Mouse (Mus musculus) cerebellum, adult 2 months (tissue): ENCODE measurements around the gene Ash1l. TPM values are rescaled to one million over a fixed set of nuclear protein-coding genes. Genes with fewer than 3 reads are reported as not detected.

ENCODE experiments used
- DNase-seq, 2 experiments: peaks; one replicate each; pipeline ENCODE4 v3.0.0; 2021
- H3K27ac ChIP-seq: fragments of 200-500 bp; 2 replicates; pipeline ENCODE4 v1.5.1; 2012; ENCODE audit warnings: low read length, control low read depth, inconsistent platforms; ENCODE audit not compliant: insufficient read depth
- H3K27me3 ChIP-seq: fragments of 200-500 bp; 2 replicates; pipeline ENCODE4 v1.6.1; 2012; ENCODE audit warnings: inconsistent platforms, mild to moderate bottlenecking, low read length, moderate library complexity; ENCODE audit not compliant: control insufficient read depth, insufficient read depth
- H3K4me1 ChIP-seq: fragments of 200-500 bp; 2 replicates; pipeline ENCODE4 v1.6.1; 2011; ENCODE audit warnings: low read length; ENCODE audit not compliant: control insufficient read depth, insufficient read depth
- H3K4me3 ChIP-seq: fragments of 200-500 bp; replicated peaks from 2 replicates; pipeline ENCODE3; 2011; ENCODE audit warnings: mild to moderate bottlenecking, low read depth, low read length, control low read depth; ENCODE audit not compliant: insufficient read depth
- CTCF ChIP-seq: fragments of 200-500 bp; IDR thresholded peaks from 2 replicates; pipeline ENCODE4 v1.5.1; 2011; ENCODE audit warnings: low read depth, mild to moderate bottlenecking, control low read depth, low read length, moderate library complexity, borderline replicate concordance; ENCODE audit not compliant: insufficient read depth
- POLR2A ChIP-seq: fragments of 200-500 bp; IDR thresholded peaks from 2 replicates; pipeline ENCODE4 v1.6.1; 2011; ENCODE audit warnings: low read length, control low read depth, borderline replicate concordance; ENCODE audit not compliant: insufficient read depth
- WGBS: fragments of 180-500 bp; shearing (Covaris S2); methylation state at CpG from one replicate; pipeline ENCODE4 v1.1.7; 2018; 5-methylcytosine and 5-hydroxymethylcytosine counted together
- polyA plus RNA-seq: library from polyadenylated mRNA; depleted of rRNA; stranded (reverse); fragments of >200 nt; gene quantifications from 2 replicates; pipeline ENCODE4 v1.2.3, GENCODE M21; 2012

Ash1l gene
- polyA plus RNA-seq, 1 experiment: 32.2 TPM

DNA sequence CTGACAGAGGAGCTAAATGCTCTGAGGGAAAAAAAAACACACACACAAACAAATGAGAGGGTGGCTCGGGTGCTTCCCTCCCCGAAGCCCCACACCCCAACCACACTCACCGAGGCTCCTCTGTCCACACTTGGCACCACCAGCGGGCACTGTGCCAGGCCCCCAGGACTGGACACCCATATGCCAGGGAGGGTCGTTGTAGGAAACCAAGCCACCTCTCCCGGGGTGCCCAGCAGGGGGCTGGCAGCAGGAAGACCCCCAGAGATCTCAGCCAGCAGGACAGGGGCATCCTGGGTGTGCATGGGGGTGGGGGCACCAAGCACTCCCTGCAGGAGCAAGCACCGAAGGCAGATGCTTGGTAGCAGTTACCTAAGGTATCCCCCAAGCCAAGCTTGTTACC, 150.4 kb downstream of the Ash1l start, which contains the start of gene Gm43738:
Gene Gm43738 (minus strand): TSS at position 289 of the 400 bp plus-strand sequence.
- peak; percentile 38 to 45 for DNase-seq
- WGBS: 14% methylated on average over 7 of the region's 7 CpGs
- no peaks in the 10 kb centered on the region for H3K27me3 ChIP-seq
- H3K27ac ChIP-seq: no peak within 1 kb of the TSS
- TF ChIP-seq POLR2A (no peak), CTCF (no peak)
- no peaks in the 10 kb centered on the region for H3K4me1 ChIP-seq
- peak within 1 kb of the TSS; percentile 98 for H3K4me3 ChIP-seq

GRCm38 (mm10) chr3:89101459-89101811, 151.0 kb downstream of the Ash1l start:
- WGBS: under 1% methylated on average over 19 of the region's 19 CpGs
- no peak overlapping the region for H3K27ac ChIP-seq
- DNase-seq: no peak
- H3K4me1 ChIP-seq: no peaks in the 10 kb centered on the region
- H3K27me3 ChIP-seq: no peaks in the 10 kb centered on the region
- H3K4me3 ChIP-seq: peak overlapping the region; percentile 98
- TF ChIP-seq POLR2A: no peak
- no peak for TF ChIP-seq CTCF

- Histone ChIP-seq H3K27me3 (no peaks in the 10 kb centered on the region), H3K4me3 (peak within 1 kb of the TSS; percentile 98), H3K4me1 (no peaks in the 10 kb centered on the region), H3K27ac (no peak within 1 kb of the TSS)
- TF ChIP-seq POLR2A (peak; percentile 44; the same call in 1 of the 2 replicates), CTCF (no peak)
- DNase-seq: peak; percentile 94 to 99
- WGBS: under 1% methylated on average over 26 of the region's 26 CpGs
Measured at GRCm38 (mm10) chr3:89101812-89102494, 151.5 kb downstream of the Ash1l start, which contains the start of gene Fdps. Fdps (minus strand) TSS chr3:89101959.

DNA sequence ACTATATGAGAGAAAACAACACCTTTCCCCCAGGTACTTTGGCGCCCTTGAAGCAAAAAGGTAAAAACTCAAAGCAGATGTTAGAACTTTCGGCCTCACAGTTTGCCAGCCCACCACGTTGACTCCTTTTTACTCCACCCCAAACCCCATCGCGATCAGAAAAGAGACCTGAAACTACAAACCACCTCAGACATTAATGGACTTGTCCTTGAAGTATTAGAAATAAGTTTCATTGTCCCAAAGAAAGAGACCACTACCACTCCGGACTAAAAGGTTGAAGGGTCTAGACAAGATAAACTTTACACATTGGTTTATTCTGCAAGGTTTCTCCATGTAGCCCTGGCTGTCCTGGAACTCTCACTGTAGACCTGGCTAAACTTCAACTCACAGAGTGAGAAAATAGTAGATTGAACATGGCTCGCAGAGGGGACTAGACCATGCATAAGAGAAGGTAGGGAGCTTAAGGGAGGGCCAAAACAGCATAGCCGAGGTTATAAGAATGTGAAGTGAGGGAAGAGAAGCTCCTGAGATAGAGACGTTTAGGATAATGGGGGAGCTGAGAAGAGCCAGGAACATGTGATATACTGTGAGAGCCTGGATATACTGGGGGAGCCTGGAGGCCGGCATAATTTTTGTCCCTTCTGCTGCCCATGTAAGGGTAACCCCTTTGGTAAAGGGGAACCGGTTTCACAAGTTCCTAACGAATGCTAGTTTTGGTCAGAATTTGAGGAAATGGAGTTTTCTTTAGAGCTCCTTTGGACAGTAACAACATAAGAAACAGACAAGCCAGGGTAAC, 152.3 kb downstream of the Ash1l start:
- TF ChIP-seq POLR2A (no peak), CTCF (no peak)
- DNase-seq: no peak
- H3K4me3 ChIP-seq: no peak overlapping the region

DNA sequence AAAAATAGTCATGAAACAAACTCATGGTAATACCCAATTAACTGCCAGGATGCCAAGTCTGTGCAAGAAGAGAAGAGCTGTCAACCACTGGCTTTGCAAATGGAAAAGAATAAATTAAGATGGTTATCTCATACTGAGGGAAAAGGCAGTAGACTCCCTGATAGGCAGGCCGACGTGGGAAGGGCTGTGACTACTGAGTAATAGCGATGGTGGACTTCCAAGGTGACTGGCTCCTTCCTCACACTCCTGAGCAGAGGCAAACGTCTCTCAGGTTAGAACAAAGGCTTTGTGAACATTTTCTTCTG, 152.8 kb downstream of the Ash1l start:
- DNase-seq: no peak
- WGBS: 70% methylated on average over 4 of the region's 4 CpGs
- Histone ChIP-seq H3K27me3 (no peaks in the 10 kb centered on the region), H3K4me3 (no peak overlapping the region), H3K4me1 (no peaks in the 10 kb centered on the region), H3K27ac (no peak overlapping the region)
- TF ChIP-seq POLR2A: no peak
- no peak for TF ChIP-seq CTCF

More for the DNA sequence above, 152.3 kb downstream of the Ash1l start:
- WGBS: 65% methylated on average over 12 of the region's 12 CpGs
- Histone ChIP-seq H3K27ac (no peak overlapping the region), H3K4me1 (no peaks in the 10 kb centered on the region), H3K27me3 (no peaks in the 10 kb centered on the region)

GRCm38 (mm10) chr3:89106881-89107280, 156.5 kb downstream of the Ash1l start:
- no peaks in the 10 kb centered on the region; the same call in 1 of the 2 replicates for H3K27me3 ChIP-seq
- H3K27ac ChIP-seq: no peak overlapping the region
- H3K4me1 ChIP-seq: no peaks in the 10 kb centered on the region
- no peak overlapping the region for H3K4me3 ChIP-seq
- TF ChIP-seq CTCF (no peak), POLR2A (no peak)
- no peak for DNase-seq

- 66% methylated on average over 3 of the region's 3 CpGs for WGBS
- DNase-seq: no peak
Measured at GRCm38 (mm10) chr3:89107545-89107944, 157.1 kb downstream of the Ash1l start.

More at GRCm38 (mm10) chr3:89107545-89107944, 157.1 kb downstream of the Ash1l start:
- no peak overlapping the region for H3K4me3 ChIP-seq
- no peak for TF ChIP-seq CTCF
- no peak for TF ChIP-seq POLR2A
- no peak overlapping the region for H3K27ac ChIP-seq
- no peaks in the 10 kb centered on the region for H3K4me1 ChIP-seq
- no peaks in the 10 kb centered on the region; the same call in 1 of the 2 replicates for H3K27me3 ChIP-seq
